Mouse (Mus musculus) hindbrain, embryonic 11.5 days (tissue): ENCODE measurements around the gene Msh6. TPM values are rescaled to one million over a fixed set of nuclear protein-coding genes. Genes with fewer than 3 reads are reported as not detected.
A peak's percentile ranks its signal among the peaks of the same experiment; 100 is the strongest.
"Not testable (repeated sequence)": the region's sequence is repeated elsewhere in the genome, so short reads cannot be mapped to it uniquely, and the experiment has no call there.

Source experiments
- ATAC-seq: fragments of 200-750 bp; cut with Nextera tagmentation; 2 replicates; pipeline ENCODE4 v1.8.0; 2017; ENCODE audit warnings: mild to moderate bottlenecking, moderate TSS enrichment, moderate library complexity; ENCODE audit not compliant: low FRiP score
- DNase-seq: peaks from one replicate; pipeline ENCODE4 v3.0.0-alpha.2; 2015; ENCODE audit warnings: low spot score
- H3K27ac ChIP-seq: fragments of 300-500 bp; sonication (generic); 2 replicates; pipeline ENCODE4 v1.5.1; 2014; ENCODE audit warnings: mild to moderate bottlenecking, low read depth, low read length
- H3K27me3 ChIP-seq: fragments of 300-500 bp; sonication (generic); 2 replicates; pipeline ENCODE4 v1.6.1; 2014; ENCODE audit warnings: mild to moderate bottlenecking, low read length, moderate library complexity, mixed read lengths; ENCODE audit not compliant: control insufficient read depth, insufficient read depth
- H3K36me3 ChIP-seq: fragments of 300-500 bp; sonication (generic); 2 replicates; pipeline ENCODE4 v1.6.1; 2014; ENCODE audit warnings: mild to moderate bottlenecking, low read length, moderate library complexity, mixed read lengths; ENCODE audit not compliant: control insufficient read depth, insufficient read depth
- H3K4me1 ChIP-seq: fragments of 300-500 bp; sonication (generic); replicated peaks from 2 replicates; pipeline ENCODE4 v1.6.1; 2014; ENCODE audit warnings: low read length, mixed read lengths; ENCODE audit not compliant: control insufficient read depth, insufficient read depth
- H3K4me2 ChIP-seq: fragments of 300-500 bp; sonication (generic); replicated peaks from 2 replicates; pipeline ENCODE4 v1.6.1; 2014; ENCODE audit warnings: mild to moderate bottlenecking, low read depth, low read length
- H3K4me3 ChIP-seq: fragments of 300-500 bp; sonication (generic); 2 replicates; pipeline ENCODE4 v1.5.1; 2014; ENCODE audit warnings: low read depth, low read length
- H3K9ac ChIP-seq: fragments of 300-500 bp; sonication (generic); 2 replicates; pipeline ENCODE4 v1.6.1; 2014; ENCODE audit warnings: low read depth, low read length
- H3K9me3 ChIP-seq: fragments of 300-500 bp; sonication (generic); 2 replicates; pipeline ENCODE4 v1.6.1; 2016; ENCODE audit warnings: low read length; ENCODE audit not compliant: control insufficient read depth
- WGBS: fragments of 180-500 bp; shearing (Covaris S2); extraction: QIAGEN DNeasy Blood & Tissue Kit; methylation state at CpG from one replicate; pipeline ENCODE4 v1.1.7; 2014; 5-methylcytosine and 5-hydroxymethylcytosine counted together
- polyA plus RNA-seq: library from polyadenylated mRNA; unstranded; fragments of >200 nt; fragmentation: Nextera tagmentation; extraction: Ambion mirVana; gene quantifications from 2 replicates; pipeline ENCODE4 v1.2.1, GENCODE M21; 2014

The Msh6 gene
- polyA plus RNA-seq, 1 experiment from 2014 or later: 62.0 TPM

GRCm38 (mm10) chr17:87975229-87975853 is 479 bp downstream of the Msh6 start:
- peak overlapping the region; percentile 92 for H3K9ac ChIP-seq
- DNase-seq (peak; percentile 70), ATAC-seq (peak; percentile 71)
- H3K9me3 ChIP-seq: no peaks in the 10 kb centered on the region
- peaks cover 6% of the 10 kb centered on the region; the same call in 1 of the 2 replicates for H3K4me1 ChIP-seq
- H3K36me3 ChIP-seq: no peaks in the 10 kb centered on the region
- WGBS: under 1% methylated on average over 52 of the region's 68 CpGs
- peak overlapping the region; percentile 73 for H3K4me2 ChIP-seq
- H3K27me3 ChIP-seq: no peaks in the 10 kb centered on the region
- H3K27ac ChIP-seq: peak overlapping the region; percentile 70
- peak overlapping the region; percentile 98 for H3K4me3 ChIP-seq

GRCm38 (mm10) chr17:87976154-87976806 is 1.4 kb downstream of the Msh6 start:
- H3K4me2 ChIP-seq: peak overlapping the region; percentile 73
- no peak for DNase-seq
- WGBS: 74% methylated on average over 9 of the region's 9 CpGs

GRCm38 (mm10) chr17:87976927-87977326 is 2.1 kb downstream of the Msh6 start:
- not testable (repeated sequence) for H3K27me3 ChIP-seq, ATAC-seq, H3K9ac ChIP-seq, H3K4me1 ChIP-seq, H3K27ac ChIP-seq, DNase-seq, H3K4me3 ChIP-seq, H3K9me3 ChIP-seq, H3K36me3 ChIP-seq, H3K4me2 ChIP-seq
- WGBS: 94% methylated on average over 4 of the region's 4 CpGs

More at GRCm38 (mm10) chr17:87976154-87976806, 1.4 kb downstream of the Msh6 start:
- no peaks in the 10 kb centered on the region for H3K36me3 ChIP-seq
- H3K4me3 ChIP-seq: peak overlapping the region; percentile 98
- no peaks in the 10 kb centered on the region for H3K27me3 ChIP-seq
- H3K9ac ChIP-seq: peak overlapping the region; percentile 92; the same call in 1 of the 2 replicates
- no peak for ATAC-seq
- no peak overlapping the region for H3K27ac ChIP-seq
- H3K4me1 ChIP-seq: peaks cover 6% of the 10 kb centered on the region; the same call in 1 of the 2 replicates
- H3K9me3 ChIP-seq: no peaks in the 10 kb centered on the region

- H3K27ac ChIP-seq, H3K4me1 ChIP-seq, H3K9me3 ChIP-seq, H3K4me2 ChIP-seq, H3K4me3 ChIP-seq, DNase-seq, H3K27me3 ChIP-seq, H3K36me3 ChIP-seq, ATAC-seq, H3K9ac ChIP-seq: not testable (repeated sequence)
- WGBS: 100% methylated on average over 1 of the region's 1 CpGs
Measured at GRCm38 (mm10) chr17:87979696-87980095, 4.8 kb downstream of the Msh6 start.

GRCm38 (mm10) chr17:87982112-87982511 is 7.2 kb downstream of the Msh6 start:
- no peaks in the 10 kb centered on the region for H3K27me3 ChIP-seq
- H3K4me1 ChIP-seq: no peaks in the 10 kb centered on the region
- no peak overlapping the region for H3K27ac ChIP-seq
- H3K9me3 ChIP-seq: no peaks in the 10 kb centered on the region
- no peak overlapping the region for H3K4me2 ChIP-seq
- 89% methylated on average over 3 of the region's 3 CpGs for WGBS
- no peak overlapping the region for H3K4me3 ChIP-seq
- no peak overlapping the region for H3K9ac ChIP-seq
- ATAC-seq: no peak
- no peak for DNase-seq
- H3K36me3 ChIP-seq: peaks cover 10% of the 10 kb centered on the region; the same call in 1 of the 2 replicates

GRCm38 (mm10) chr17:87983313-87983712 is 8.5 kb downstream of the Msh6 start:
- WGBS: 79% methylated on average over 4 of the region's 4 CpGs
- DNase-seq: no peak
- Histone ChIP-seq H3K27ac (no peak overlapping the region), H3K9ac (no peak overlapping the region), H3K36me3 (peaks cover 10% of the 10 kb centered on the region; the same call in 1 of the 2 replicates), H3K4me2 (no peak overlapping the region), H3K4me1 (no peaks in the 10 kb centered on the region), H3K9me3 (no peaks in the 10 kb centered on the region), H3K27me3 (no peaks in the 10 kb centered on the region), H3K4me3 (no peak overlapping the region)
- no peak for ATAC-seq

- Histone ChIP-seq H3K4me2 (no peak overlapping the region), H3K9me3 (no peaks in the 10 kb centered on the region), H3K4me1 (no peaks in the 10 kb centered on the region), H3K36me3 (peaks cover 12% of the 10 kb centered on the region; the same call in 1 of the 2 replicates), H3K4me3 (no peak overlapping the region), H3K27ac (no peak overlapping the region), H3K27me3 (no peaks in the 10 kb centered on the region), H3K9ac (no peak overlapping the region)
- DNase-seq (no peak), ATAC-seq (no peak)
- 95% methylated on average over 20 of the region's 20 CpGs for WGBS
Measured at GRCm38 (mm10) chr17:87984440-87985214, 9.8 kb downstream of the Msh6 start.

GRCm38 (mm10) chr17:87985916-87986315 is 11.1 kb downstream of the Msh6 start:
- Histone ChIP-seq H3K4me1 (no peaks in the 10 kb centered on the region), H3K4me2 (no peak overlapping the region), H3K27ac (no peak overlapping the region), H3K27me3 (no peaks in the 10 kb centered on the region), H3K9ac (no peak overlapping the region), H3K9me3 (no peaks in the 10 kb centered on the region), H3K4me3 (no peak overlapping the region), H3K36me3 (peaks cover 12% of the 10 kb centered on the region; the same call in 1 of the 2 replicates)
- DNase-seq: no peak
- WGBS: 88% methylated on average over 8 of the region's 8 CpGs
- no peak for ATAC-seq
